Mouse (Mus musculus) forebrain, embryonic 15.5 days (tissue): ENCODE measurements at regions not wholly inside any gene's neighbourhood (a gene's known extent, or its start where the extent isn't known, plus 50 kb on each side); places are given as distances from the start of the nearest gene placed in this dataset.

Experiments
- ATAC-seq: fragments of 200-750 bp; cut with Nextera tagmentation; replicated peaks from 2 replicates; pipeline ENCODE4 v1.8.0; 2017; ENCODE audit warnings: mild to moderate bottlenecking, moderate TSS enrichment, moderate library complexity
- H3K27ac ChIP-seq: fragments of 300-500 bp; sonication (generic); replicated peaks from 2 replicates; pipeline ENCODE4 v1.5.1; 2015; ENCODE audit warnings: mild to moderate bottlenecking, inconsistent platforms
- H3K27me3 ChIP-seq: fragments of 300-500 bp; sonication (generic); 2 replicates; pipeline ENCODE4 v1.6.1; 2015; ENCODE audit warnings: inconsistent platforms
- H3K36me3 ChIP-seq: fragments of 300-500 bp; sonication (generic); 2 replicates; pipeline ENCODE4 v1.6.1; 2015; ENCODE audit warnings: mild to moderate bottlenecking, inconsistent platforms
- H3K4me1 ChIP-seq: fragments of 300-500 bp; sonication (generic); 2 replicates; pipeline ENCODE4 v1.6.1; 2015; ENCODE audit warnings: inconsistent platforms
- H3K4me2 ChIP-seq: fragments of 300-500 bp; sonication (generic); replicated peaks from 2 replicates; pipeline ENCODE4 v1.6.1; 2015; ENCODE audit warnings: mild to moderate bottlenecking, inconsistent platforms
- H3K4me3 ChIP-seq: fragments of 300-500 bp; sonication (generic); 2 replicates; pipeline ENCODE4 v1.5.1; 2015; ENCODE audit warnings: mild to moderate bottlenecking, inconsistent platforms
- H3K9ac ChIP-seq: fragments of 300-500 bp; sonication (generic); replicated peaks from 2 replicates; pipeline ENCODE4 v1.6.1; 2015; ENCODE audit warnings: mild to moderate bottlenecking, inconsistent platforms
- H3K9me3 ChIP-seq: fragments of 300-500 bp; sonication (generic); 2 replicates; pipeline ENCODE4 v1.6.1; 2016; ENCODE audit warnings: inconsistent platforms
- WGBS: fragments of 180-500 bp; shearing (Covaris S2); methylation state at CpG from one replicate; pipeline ENCODE4 v1.1.7; 2015; ENCODE audit warnings: mixed read lengths; 5-methylcytosine and 5-hydroxymethylcytosine counted together

DNA sequence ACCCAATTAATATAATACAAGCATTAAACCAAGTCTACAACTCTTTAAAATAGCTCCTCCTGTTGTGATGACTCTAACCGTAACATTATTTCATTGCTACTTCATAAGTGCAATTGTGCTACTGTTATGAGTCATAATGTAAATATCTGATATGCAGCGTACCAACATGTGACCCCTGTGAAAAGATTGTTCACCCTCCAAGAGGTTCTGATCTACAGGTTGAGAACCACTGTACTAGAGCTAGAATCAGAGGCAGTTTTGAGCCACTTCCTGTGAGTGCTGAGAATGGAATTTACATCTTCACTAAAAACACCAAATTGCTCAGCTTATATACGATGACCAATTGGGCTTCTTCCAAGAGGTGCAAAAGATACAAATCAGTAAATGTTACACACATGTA lies 504.4 kb upstream of the Syt1 start:
- ATAC-seq, result no peak
- Histone ChIP-seq H3K27ac (no peak overlapping the region), H3K4me1 (no peaks in the 10 kb centered on the region), H3K36me3 (no peaks in the 10 kb centered on the region), H3K9ac (no peak overlapping the region), H3K9me3 (no peaks in the 10 kb centered on the region), H3K4me2 (no peak overlapping the region), H3K27me3 (no peaks in the 10 kb centered on the region), H3K4me3 (no peak overlapping the region)
- WGBS, result 98% methylated on average over 3 of the region's 3 CpGs

DNA sequence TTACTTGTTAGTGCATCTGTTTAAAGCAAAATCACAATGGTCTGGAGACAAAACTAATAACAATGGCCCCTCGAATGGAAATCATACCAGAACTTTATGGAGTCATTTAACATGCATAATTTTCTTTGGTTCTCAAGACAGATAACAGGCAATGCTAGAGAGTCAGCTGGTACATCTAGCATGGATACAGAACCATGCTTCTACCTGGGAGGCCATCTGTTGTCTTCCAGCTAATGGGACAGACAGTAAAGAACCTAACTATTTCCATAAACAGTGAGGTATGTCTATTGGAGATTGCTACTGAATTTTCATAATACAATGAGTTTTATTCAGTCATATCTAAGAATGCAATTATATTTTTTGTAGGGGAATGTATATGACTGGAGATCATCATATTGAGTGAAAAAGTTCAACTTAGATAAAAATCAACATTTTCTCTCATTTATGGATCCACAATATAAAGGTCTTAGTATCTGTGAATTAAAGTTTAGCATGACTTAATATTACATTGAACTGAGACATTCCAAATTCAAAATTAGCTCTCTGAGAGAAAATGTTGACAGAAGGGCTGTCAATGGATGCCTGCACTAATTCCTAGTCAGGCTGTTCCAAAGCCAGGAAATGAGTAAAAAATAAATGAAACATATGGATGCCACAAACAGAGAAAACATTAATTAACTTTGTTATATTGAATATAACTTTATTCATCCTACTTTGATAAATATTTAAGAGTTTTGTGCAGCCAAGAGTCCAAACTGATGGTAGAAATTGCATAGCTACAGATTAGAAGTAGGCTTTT lies 500.3 kb upstream of the Syt1 start:
- H3K9ac ChIP-seq, result no peak overlapping the region
- no peaks in the 10 kb centered on the region for H3K36me3 ChIP-seq
- no peak overlapping the region for H3K4me3 ChIP-seq
- H3K4me2 ChIP-seq, result no peak overlapping the region
- 78% methylated on average over 1 of the region's 1 CpGs for WGBS
- no peak overlapping the region for H3K27ac ChIP-seq
- no peaks in the 10 kb centered on the region for H3K9me3 ChIP-seq
- H3K27me3 ChIP-seq, result no peaks in the 10 kb centered on the region
- ATAC-seq, result no peak
- H3K4me1 ChIP-seq, result no peaks in the 10 kb centered on the region

DNA sequence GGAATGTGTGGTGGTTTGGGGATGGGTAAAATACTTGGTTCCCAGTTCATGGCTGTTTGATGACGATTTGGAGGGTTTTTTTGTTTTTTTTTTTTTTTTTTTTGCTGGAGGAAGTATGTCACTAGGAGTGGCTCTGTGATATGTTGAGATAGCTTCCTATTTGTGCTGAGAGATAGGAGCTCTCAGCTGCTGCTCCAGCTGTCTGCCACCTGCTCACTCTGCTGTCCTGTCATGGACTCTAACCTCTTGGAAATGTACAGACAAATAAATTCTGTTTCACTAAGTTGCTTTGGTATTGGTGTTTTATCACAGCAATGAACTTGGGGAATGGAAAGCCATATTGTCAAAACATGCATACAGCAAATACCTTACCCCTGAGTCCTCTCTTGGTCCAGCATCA lies 497.8 kb upstream of the Syt1 start:
- H3K4me3 ChIP-seq, result no peak overlapping the region
- 60% methylated on average over 1 of the region's 1 CpGs for WGBS
- no peak overlapping the region for H3K4me2 ChIP-seq
- no peaks in the 10 kb centered on the region for H3K27me3 ChIP-seq
- H3K4me1 ChIP-seq, result no peaks in the 10 kb centered on the region
- no peak overlapping the region for H3K9ac ChIP-seq
- H3K36me3 ChIP-seq, result no peaks in the 10 kb centered on the region
- no peak for ATAC-seq
- H3K27ac ChIP-seq, result no peak overlapping the region
- no peaks in the 10 kb centered on the region for H3K9me3 ChIP-seq

DNA sequence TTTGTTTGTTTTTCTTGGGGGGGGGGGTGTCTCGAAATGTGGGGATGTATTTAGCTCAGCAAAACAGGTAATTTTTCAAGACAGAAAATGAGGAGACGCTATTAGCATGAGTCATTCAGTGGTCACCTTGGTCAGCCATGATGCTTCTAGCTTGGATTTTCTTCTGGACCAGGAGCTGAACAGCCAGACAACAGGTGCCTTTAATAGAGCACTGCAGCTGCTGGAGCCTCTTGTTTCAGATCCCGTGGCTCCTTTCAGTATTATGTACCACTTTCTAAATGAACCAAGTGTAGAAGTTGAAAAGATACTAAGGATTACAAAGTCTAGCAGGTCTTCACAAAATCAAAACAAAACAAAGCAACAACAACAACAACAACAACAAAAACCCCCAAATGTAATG lies 496.4 kb upstream of the Syt1 start:
- 70% methylated on average over 3 of the region's 3 CpGs for WGBS
- ATAC-seq, result no peak

DNA sequence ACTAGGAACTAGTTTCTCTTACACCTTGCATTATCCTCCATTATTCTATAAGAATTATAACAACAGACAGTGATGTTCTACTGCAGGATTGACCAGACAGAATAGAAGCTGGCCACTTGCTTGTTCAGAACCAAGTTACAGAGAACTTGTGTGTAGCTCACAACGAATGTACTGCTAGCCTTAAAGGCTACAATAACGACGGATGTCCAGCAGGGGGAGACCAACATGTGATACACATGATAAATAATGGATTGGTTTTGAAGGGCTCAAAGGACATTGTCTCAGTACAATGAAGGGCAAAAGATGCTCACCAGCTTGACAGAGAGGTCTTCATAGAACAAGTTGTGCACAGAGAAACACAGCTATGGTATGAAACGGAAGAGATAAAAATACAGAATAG lies 493.9 kb upstream of the Syt1 start:
- no peak overlapping the region for H3K27ac ChIP-seq
- no peak overlapping the region for H3K4me3 ChIP-seq
- ATAC-seq, result no peak
- H3K27me3 ChIP-seq, result no peaks in the 10 kb centered on the region
- no peak overlapping the region for H3K9ac ChIP-seq
- H3K36me3 ChIP-seq, result no peaks in the 10 kb centered on the region
- H3K9me3 ChIP-seq, result no peaks in the 10 kb centered on the region
- H3K4me1 ChIP-seq, result no peaks in the 10 kb centered on the region
- H3K4me2 ChIP-seq, result no peak overlapping the region
- WGBS, result 58% methylated on average over 4 of the region's 4 CpGs

More for the DNA sequence above, 496.4 kb upstream of the Syt1 start:
- H3K4me3 ChIP-seq, result no peak overlapping the region
- H3K9me3 ChIP-seq, result no peaks in the 10 kb centered on the region
- no peaks in the 10 kb centered on the region for H3K4me1 ChIP-seq
- H3K9ac ChIP-seq, result no peak overlapping the region
- H3K36me3 ChIP-seq, result no peaks in the 10 kb centered on the region
- H3K4me2 ChIP-seq, result no peak overlapping the region
- no peaks in the 10 kb centered on the region for H3K27me3 ChIP-seq
- no peak overlapping the region for H3K27ac ChIP-seq

DNA sequence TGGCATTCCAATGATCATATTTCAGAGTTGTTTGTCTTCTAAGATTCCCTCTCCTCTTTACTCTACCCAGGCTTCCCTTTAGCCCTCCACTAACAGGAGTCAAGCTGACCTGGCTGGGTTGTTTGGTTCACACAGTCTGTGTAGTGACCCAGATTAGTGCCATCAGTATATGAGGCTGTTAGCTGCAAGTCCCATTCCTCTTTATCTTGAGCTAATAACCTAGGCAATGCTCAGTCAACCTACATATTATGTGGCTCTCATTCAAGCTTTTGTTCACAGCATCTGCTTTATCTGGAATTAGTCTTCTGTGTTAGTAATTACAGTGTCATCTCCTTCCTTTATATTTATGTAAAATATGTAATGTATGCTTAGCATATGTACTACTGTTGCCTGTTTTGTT lies 490.1 kb upstream of the Syt1 start:
- no peaks in the 10 kb centered on the region for H3K4me1 ChIP-seq
- H3K4me3 ChIP-seq, result no peak overlapping the region
- H3K27ac ChIP-seq, result no peak overlapping the region
- H3K36me3 ChIP-seq, result no peaks in the 10 kb centered on the region
- no peak overlapping the region for H3K9ac ChIP-seq
- no peak overlapping the region for H3K4me2 ChIP-seq
- no peak for ATAC-seq
- no peaks in the 10 kb centered on the region for H3K27me3 ChIP-seq
- no peaks in the 10 kb centered on the region for H3K9me3 ChIP-seq

DNA sequence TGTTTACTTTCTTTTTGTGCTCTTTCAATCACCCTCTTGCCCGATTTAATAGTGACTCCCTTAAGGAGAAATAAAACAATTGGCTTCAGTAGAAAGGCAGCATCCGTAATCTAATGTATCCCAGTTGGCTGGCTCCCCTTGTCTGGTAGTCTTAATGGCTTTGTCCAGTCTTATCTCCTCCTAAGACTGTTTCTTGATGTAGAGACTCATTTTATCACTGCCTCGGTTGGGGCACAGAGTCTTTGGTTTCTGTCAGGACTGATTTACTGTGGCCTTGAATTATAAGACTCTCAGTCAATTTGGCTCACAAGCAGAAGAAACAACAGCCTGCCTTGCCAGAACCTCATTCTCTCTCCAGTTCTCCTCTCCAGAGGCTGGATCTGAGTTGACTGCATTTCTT lies 487.5 kb upstream of the Syt1 start:
- H3K4me3 ChIP-seq, result no peak overlapping the region
- no peak overlapping the region for H3K9ac ChIP-seq
- H3K4me2 ChIP-seq, result no peak overlapping the region
- no peaks in the 10 kb centered on the region for H3K36me3 ChIP-seq
- 52% methylated on average over 3 of the region's 3 CpGs for WGBS
- no peak overlapping the region for H3K27ac ChIP-seq
- H3K27me3 ChIP-seq, result no peaks in the 10 kb centered on the region
- no peaks in the 10 kb centered on the region for H3K4me1 ChIP-seq
- no peaks in the 10 kb centered on the region for H3K9me3 ChIP-seq
- no peak for ATAC-seq

DNA sequence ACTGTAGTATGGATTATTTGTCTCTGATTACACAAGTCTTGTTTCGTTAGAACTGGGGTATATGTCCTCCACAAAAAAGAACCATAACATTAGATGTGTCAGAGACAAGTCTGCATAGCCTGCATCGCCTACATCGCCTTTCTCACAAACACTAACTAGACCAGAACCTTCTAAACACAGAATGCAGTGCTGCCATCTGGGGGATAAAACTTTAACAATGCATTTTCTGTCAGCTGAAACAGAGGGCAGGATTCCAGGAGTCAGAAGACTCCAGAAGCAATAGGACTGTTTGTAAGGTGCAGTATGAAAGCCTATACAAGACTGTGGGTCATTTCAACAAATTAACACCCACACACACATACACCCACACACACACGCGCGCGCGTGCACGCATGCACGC lies 485.4 kb upstream of the Syt1 start:
- Histone ChIP-seq H3K4me1 (no peaks in the 10 kb centered on the region), H3K9ac (no peak overlapping the region), H3K9me3 (no peaks in the 10 kb centered on the region), H3K4me3 (no peak overlapping the region), H3K4me2 (no peak overlapping the region), H3K27ac (no peak overlapping the region), H3K27me3 (no peaks in the 10 kb centered on the region), H3K36me3 (no peaks in the 10 kb centered on the region)
- WGBS, result 76% methylated on average over 10 of the region's 10 CpGs
- ATAC-seq, result peak; percentile 68

DNA sequence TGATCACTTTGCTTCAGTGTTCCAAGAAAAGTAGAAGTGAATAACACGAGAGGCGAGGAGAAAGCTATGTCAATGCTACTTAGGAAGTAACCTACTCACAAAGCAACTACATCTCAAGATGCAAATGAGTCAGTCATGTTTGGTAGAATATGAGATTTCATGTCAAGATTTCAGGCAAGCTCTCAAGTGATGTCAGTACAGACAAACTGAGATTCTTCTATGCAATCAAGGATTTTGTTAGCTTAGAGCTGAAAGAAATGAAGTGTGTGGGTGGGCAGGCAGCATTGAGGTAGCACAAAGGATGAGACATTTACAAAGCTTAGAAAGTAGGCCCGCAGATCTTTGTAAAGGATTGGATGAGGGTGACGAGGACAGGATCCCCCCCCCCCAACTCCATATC lies 480.0 kb upstream of the Syt1 start:
- no peak for ATAC-seq
- Histone ChIP-seq H3K27me3 (no peaks in the 10 kb centered on the region), H3K9ac (no peak overlapping the region), H3K36me3 (no peaks in the 10 kb centered on the region), H3K4me1 (no peaks in the 10 kb centered on the region), H3K4me3 (no peak overlapping the region), H3K4me2 (no peak overlapping the region), H3K27ac (no peak overlapping the region), H3K9me3 (no peaks in the 10 kb centered on the region)
- WGBS, result 65% methylated on average over 4 of the region's 4 CpGs

DNA sequence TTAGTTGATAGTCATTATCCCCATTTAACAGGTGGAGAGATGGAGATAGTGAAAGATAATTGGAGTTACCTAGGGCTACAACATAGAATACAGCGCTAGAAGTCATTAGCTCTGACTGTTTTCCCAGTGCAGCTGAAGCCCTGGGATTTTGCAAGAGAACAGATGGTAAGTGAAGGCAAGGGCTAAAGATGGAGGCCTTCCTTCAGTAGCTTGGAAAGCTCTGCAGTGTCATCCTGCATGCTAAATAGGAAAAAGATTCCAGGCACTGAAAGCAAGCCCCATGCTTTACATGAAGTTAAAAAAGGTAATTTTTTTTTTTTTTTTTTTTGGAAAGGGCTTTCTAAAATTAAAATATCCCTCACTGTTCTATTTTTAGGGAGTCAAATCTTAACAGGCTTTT lies 477.2 kb upstream of the Syt1 start:
- Histone ChIP-seq H3K9me3 (no peaks in the 10 kb centered on the region), H3K4me1 (no peaks in the 10 kb centered on the region), H3K36me3 (no peaks in the 10 kb centered on the region), H3K27ac (no peak overlapping the region), H3K27me3 (no peaks in the 10 kb centered on the region), H3K4me2 (no peak overlapping the region), H3K4me3 (no peak overlapping the region), H3K9ac (no peak overlapping the region)
- ATAC-seq, result 0 out of 2 replicates have a peak, but pooled peaks have one; percentile 43
- 74% methylated on average over 1 of the region's 1 CpGs for WGBS

DNA sequence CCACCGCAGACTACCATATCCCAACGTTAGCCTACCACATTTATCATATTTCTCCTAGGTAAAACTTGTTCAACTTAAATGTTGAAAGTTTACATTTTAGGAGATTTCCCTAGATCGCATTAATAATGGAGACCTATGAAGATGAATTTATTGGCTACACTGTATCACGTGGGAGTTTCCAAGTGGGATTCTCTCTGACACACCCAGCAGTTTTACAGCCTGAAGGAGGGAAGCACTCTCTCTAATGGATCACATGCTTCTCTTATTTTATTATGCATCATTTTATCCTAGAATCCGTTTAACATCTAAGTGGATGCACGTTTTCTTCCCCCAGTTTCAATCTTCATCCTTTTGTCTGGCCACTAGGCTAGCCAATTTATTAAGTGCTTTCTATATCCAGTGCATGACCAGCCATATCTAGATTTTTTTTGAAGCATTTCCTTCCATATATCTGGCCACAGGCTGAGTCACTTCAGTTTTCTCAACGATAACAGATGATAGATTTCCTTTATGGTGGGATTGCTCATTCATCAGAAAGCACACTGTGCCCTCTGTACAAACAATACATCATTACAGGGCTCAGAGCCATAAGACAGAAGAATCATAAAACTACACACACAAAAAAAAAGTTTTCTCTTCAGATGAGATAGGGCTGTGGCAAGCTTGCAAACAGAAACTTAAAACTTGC lies 476.3 kb upstream of the Syt1 start:
- Histone ChIP-seq H3K4me3 (no peak overlapping the region), H3K27me3 (no peaks in the 10 kb centered on the region), H3K9ac (no peak overlapping the region), H3K4me1 (no peaks in the 10 kb centered on the region), H3K9me3 (no peaks in the 10 kb centered on the region), H3K27ac (no peak overlapping the region), H3K36me3 (no peaks in the 10 kb centered on the region), H3K4me2 (no peak overlapping the region)
- ATAC-seq, result no peak
- 85% methylated on average over 7 of the region's 7 CpGs for WGBS

DNA sequence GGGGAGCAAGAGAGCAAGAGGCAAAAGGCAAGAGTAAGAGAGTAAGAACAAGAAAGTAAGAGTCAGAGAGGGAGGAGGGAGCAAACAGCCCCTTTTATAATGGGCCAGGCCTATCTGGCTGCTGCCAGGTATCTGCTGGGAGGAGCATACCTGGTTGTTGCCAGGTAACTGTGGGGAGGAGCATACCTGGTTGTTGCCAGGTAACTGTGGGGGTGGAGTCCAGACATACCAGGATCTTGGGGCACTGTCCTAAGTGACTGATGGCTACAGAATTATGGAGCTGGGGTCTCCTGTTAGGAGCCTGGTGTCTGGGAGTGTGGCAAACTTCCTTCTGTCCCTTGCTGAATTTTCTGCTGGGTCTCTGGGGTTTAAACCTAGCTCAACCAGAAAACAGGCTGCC lies 469.8 kb upstream of the Syt1 start:
- no peak overlapping the region for H3K4me3 ChIP-seq
- H3K36me3 ChIP-seq, result no peaks in the 10 kb centered on the region
- H3K9me3 ChIP-seq, result no peaks in the 10 kb centered on the region
- H3K4me2 ChIP-seq, result no peak overlapping the region
- no peak overlapping the region for H3K9ac ChIP-seq
- H3K27me3 ChIP-seq, result no peaks in the 10 kb centered on the region
- H3K4me1 ChIP-seq, result no peaks in the 10 kb centered on the region
- no peak for ATAC-seq
- no peak overlapping the region for H3K27ac ChIP-seq

DNA sequence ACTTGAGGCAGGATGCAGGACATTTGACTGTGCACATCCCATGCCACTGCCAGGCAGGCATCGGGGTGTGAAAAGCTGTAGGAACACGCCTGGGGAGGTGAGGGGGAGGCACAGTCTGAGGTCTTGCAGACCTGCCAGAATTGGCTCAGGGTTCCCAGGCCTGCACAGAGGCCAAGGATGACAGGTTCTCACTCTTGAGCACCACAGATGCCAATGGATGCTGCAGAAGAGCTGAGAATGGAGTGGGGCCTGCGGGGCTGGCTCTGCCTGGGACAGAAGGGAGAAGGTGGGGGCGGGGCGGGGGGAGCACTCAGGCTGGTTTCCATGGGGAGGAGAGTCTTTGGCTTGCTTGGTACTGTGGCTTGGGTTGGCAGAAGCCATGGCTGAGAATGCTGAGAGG lies 469.2 kb upstream of the Syt1 start:
- Histone ChIP-seq H3K9ac (no peak overlapping the region), H3K4me3 (no peak overlapping the region), H3K9me3 (no peaks in the 10 kb centered on the region), H3K27ac (no peak overlapping the region), H3K27me3 (no peaks in the 10 kb centered on the region), H3K4me2 (no peak overlapping the region), H3K4me1 (no peaks in the 10 kb centered on the region), H3K36me3 (no peaks in the 10 kb centered on the region)
- no peak for ATAC-seq
- 72% methylated on average over 5 of the region's 5 CpGs for WGBS
